Mouse (Mus musculus) olfactory bulb, adult 2 months (tissue): ENCODE measurements at regions not wholly inside any gene's neighbourhood (a gene's known extent, or its start where the extent isn't known, plus 50 kb on each side); places are given as distances from the start of the nearest gene placed in this dataset.

Source experiments
- CTCF ChIP-seq: fragments of 200-500 bp; IDR thresholded peaks from 2 replicates; pipeline ENCODE4 v1.5.1; 2012; ENCODE audit warnings: low read depth, mild to moderate bottlenecking, low read length, moderate library complexity; ENCODE audit not compliant: insufficient read depth
- POLR2A ChIP-seq: fragments of 200-500 bp; IDR thresholded peaks from 2 replicates; pipeline ENCODE4 v1.6.1; 2012; ENCODE audit warnings: mild to moderate bottlenecking, low read depth, low read length, moderate library complexity; ENCODE audit not compliant: insufficient read depth

- no peak for TF ChIP-seq POLR2A
- no peak for TF ChIP-seq CTCF
Observed at GRCm38 (mm10) chr16:50512080-50512479, 78.9 kb downstream of the Ccdc54 start.
